Mouse (Mus musculus) hindbrain, embryonic 13.5 days (tissue): ENCODE measurements around the gene Gas6. TPM values are rescaled to one million over a fixed set of nuclear protein-coding genes. Genes with fewer than 3 reads are reported as not detected.

Experiments used
- ATAC-seq: fragments of 200-750 bp; cut with Nextera tagmentation; 2 replicates; pipeline ENCODE4 v1.8.0; 2017; ENCODE audit warnings: moderate TSS enrichment; ENCODE audit not compliant: low FRiP score
- H3K27ac ChIP-seq: fragments of 300-500 bp; sonication (generic); 2 replicates; pipeline ENCODE4 v1.5.1; 2015; ENCODE audit warnings: inconsistent platforms, mild to moderate bottlenecking, moderate library complexity
- H3K27me3 ChIP-seq: fragments of 300-500 bp; sonication (generic); 2 replicates; pipeline ENCODE4 v1.6.1; 2015; ENCODE audit warnings: mild to moderate bottlenecking, inconsistent platforms
- H3K36me3 ChIP-seq: fragments of 300-500 bp; sonication (generic); 2 replicates; pipeline ENCODE4 v1.6.1; 2015; ENCODE audit warnings: mild to moderate bottlenecking, inconsistent platforms
- H3K4me1 ChIP-seq: fragments of 300-500 bp; sonication (generic); replicated peaks from 2 replicates; pipeline ENCODE4 v1.6.1; 2015; ENCODE audit warnings: inconsistent platforms
- H3K4me2 ChIP-seq: fragments of 300-500 bp; sonication (generic); 2 replicates; pipeline ENCODE4 v1.6.1; 2015; ENCODE audit warnings: inconsistent platforms, mild to moderate bottlenecking, moderate library complexity
- H3K4me3 ChIP-seq: fragments of 300-500 bp; sonication (generic); 2 replicates; pipeline ENCODE4 v1.5.1; 2015; ENCODE audit warnings: mild to moderate bottlenecking, inconsistent platforms
- H3K9ac ChIP-seq: fragments of 300-500 bp; sonication (generic); 2 replicates; pipeline ENCODE4 v1.6.1; 2015; ENCODE audit warnings: mild to moderate bottlenecking, inconsistent platforms
- H3K9me3 ChIP-seq: fragments of 300-500 bp; sonication (generic); 2 replicates; pipeline ENCODE4 v1.6.1; 2016; ENCODE audit warnings: inconsistent platforms
- WGBS: fragments of 180-500 bp; shearing (Covaris S2); methylation state at CpG from one replicate; pipeline ENCODE4 v1.1.7; 2015; 5-methylcytosine and 5-hydroxymethylcytosine counted together
- polyA plus RNA-seq: library from polyadenylated mRNA; unstranded; fragments of >200 nt; fragmentation: Nextera tagmentation; extraction: Ambion mirVana; gene quantifications from 2 replicates; pipeline ENCODE4 v1.2.1, GENCODE M21; 2015

Gene Gas6
- polyA plus RNA-seq, 1 experiment from 2014 or later: 25.8 TPM

DNA sequence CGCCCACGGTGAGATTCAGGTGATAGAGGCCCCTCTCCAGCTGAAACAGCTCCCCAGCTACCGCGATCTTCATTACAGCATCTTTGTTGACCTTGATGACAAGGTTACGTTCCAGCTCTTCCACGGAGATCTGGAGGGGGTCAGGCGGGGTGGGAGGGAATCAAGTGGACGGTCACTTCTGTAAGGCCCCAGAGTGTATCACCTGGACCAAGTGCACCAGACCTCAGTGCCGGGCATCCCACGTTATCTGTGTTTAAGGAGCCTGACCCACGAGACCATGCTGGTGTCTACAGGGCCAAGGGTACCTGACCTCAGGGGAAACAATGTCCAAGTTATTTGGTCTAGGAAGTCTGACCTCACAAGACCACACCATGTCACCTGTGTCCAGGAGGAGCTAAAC is 22.8 kb downstream of the Gas6 start:
- Histone ChIP-seq H3K36me3 (peaks cover 16% of the 10 kb centered on the region; the same call in 1 of the 2 replicates), H3K27ac (no peak overlapping the region), H3K9me3 (no peaks in the 10 kb centered on the region), H3K4me2 (no peak overlapping the region), H3K9ac (no peak overlapping the region), H3K4me1 (no peaks in the 10 kb centered on the region), H3K4me3 (no peak overlapping the region), H3K27me3 (no peaks in the 10 kb centered on the region)
- ATAC-seq: no peak
- 93% methylated on average over 11 of the region's 11 CpGs for WGBS

DNA sequence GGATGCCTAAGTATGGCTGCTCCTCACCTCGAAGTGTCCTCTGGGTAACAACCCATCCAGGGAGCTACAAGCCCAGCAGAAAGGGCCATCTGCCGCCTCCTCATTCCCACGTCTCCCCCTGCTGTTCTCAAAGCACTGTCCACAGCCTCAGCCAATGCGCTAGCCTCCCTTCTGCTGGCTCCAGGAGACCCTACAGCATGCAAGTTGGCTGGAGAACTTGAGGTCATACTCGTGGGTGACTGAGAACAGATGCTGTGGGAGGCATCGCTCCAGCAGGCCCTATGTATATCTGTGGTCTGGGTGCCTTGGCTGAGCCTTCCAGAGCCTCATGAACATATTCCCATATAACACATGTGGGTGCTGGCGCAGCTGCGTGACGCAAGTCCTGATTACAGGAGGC is 25.6 kb downstream of the Gas6 start:
- H3K27ac ChIP-seq: no peak overlapping the region
- H3K4me2 ChIP-seq: no peak overlapping the region
- no peaks in the 10 kb centered on the region for H3K9me3 ChIP-seq
- H3K4me3 ChIP-seq: no peak overlapping the region
- WGBS: 78% methylated on average over 9 of the region's 9 CpGs
- H3K4me1 ChIP-seq: no peaks in the 10 kb centered on the region
- no peaks in the 10 kb centered on the region for H3K27me3 ChIP-seq
- ATAC-seq: no peak
- H3K36me3 ChIP-seq: peaks cover 6% of the 10 kb centered on the region; the same call in 1 of the 2 replicates
- H3K9ac ChIP-seq: no peak overlapping the region

DNA sequence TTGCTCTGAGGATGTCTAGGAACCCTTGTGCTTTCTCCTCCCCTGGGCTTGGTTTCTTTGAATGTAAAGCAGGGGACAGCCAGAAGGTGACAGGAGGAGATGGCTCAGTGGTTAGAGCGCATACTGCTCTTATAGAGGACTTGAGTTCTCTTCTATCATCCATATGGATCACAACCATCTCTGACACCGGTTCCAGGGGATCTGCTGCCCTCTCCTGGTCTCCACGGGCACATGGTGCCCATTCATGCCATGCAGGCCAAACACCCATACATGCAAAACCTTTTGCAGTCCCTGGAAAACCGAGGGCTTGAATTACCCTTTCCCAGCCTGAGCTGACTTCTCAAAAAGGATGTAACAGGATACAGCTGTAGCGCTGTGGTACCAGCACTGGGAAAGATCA is 27.3 kb downstream of the Gas6 start:
- no peaks in the 10 kb centered on the region for H3K27me3 ChIP-seq
- no peak for ATAC-seq
- H3K4me3 ChIP-seq: no peak overlapping the region
- no peak overlapping the region for H3K27ac ChIP-seq
- no peak overlapping the region for H3K4me2 ChIP-seq
- no peak overlapping the region for H3K9ac ChIP-seq
- H3K4me1 ChIP-seq: no peaks in the 10 kb centered on the region; the same call in 1 of the 2 replicates
- H3K36me3 ChIP-seq: peaks cover 6% of the 10 kb centered on the region; the same call in 1 of the 2 replicates
- WGBS: 76% methylated on average over 5 of the region's 5 CpGs
- H3K9me3 ChIP-seq: no peaks in the 10 kb centered on the region

DNA sequence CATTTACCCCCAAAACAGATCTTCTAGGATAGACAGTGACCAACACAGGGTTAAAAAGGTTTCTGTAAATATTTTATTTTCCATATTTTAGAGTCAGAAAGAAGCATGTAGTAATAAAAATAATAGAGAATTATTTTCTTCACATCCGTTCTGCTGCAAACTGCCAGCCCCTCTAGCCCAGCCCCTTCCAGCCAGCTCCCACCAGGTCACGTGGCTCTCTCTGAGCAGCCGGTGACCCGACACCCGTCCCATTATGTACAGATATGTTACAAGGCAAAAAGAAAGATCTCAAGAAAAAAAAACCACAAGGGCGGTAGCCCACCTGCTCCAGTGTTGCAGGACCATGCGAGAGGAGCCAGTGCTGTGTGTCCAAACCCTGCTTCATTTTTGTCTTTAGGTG is 29.0 kb downstream of the Gas6 start:
- H3K4me3 ChIP-seq: no peak overlapping the region
- WGBS: 61% methylated on average over 7 of the region's 7 CpGs
- peaks cover 6% of the 10 kb centered on the region; the same call in 1 of the 2 replicates for H3K36me3 ChIP-seq
- H3K27ac ChIP-seq: no peak overlapping the region
- H3K4me1 ChIP-seq: no peaks in the 10 kb centered on the region; the same call in 1 of the 2 replicates
- no peaks in the 10 kb centered on the region for H3K27me3 ChIP-seq
- ATAC-seq: no peak
- no peak overlapping the region for H3K4me2 ChIP-seq
- H3K9ac ChIP-seq: no peak overlapping the region
- H3K9me3 ChIP-seq: no peaks in the 10 kb centered on the region

DNA sequence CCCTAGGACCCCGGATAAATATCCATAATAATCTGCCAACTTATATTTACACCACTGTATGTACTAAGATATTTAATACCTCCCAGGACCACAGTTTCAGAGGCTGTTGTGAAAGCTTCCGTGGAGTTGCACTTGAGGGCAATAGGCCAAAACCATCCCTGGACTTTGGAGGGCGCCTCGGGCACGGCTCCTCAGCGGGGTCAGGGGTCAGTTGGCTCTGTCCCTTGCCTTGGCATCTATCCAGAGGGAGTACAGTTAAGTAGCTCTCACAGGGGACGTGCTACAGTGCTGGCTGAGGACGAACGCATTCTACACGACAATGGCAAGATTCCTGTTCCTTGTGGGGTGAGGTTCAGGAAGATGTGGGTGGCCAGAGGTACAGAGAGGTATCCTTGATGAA is 31.9 kb downstream of the Gas6 start:
- 79% methylated on average over 10 of the region's 10 CpGs for WGBS
- ATAC-seq: no peak

DNA sequence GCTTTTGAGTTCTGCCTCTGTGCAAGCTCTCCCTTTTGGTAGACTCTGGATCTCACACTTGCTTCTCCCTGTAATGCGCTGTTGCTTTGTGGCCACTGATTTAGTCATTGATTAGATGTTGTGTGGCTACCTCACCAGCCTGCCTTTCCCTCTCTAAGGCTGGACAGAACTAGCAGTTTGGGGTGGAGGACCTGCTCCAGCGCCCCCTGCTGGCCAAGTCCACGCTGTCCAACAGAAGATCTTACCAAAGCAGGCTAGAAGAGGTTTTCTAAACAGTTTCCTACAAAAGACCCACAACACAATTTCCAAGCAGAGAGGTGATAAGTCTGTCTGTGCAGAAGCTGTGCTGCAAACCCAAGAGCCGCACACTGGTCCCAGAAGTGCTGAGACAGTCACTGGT is 32.4 kb downstream of the Gas6 start:
- ATAC-seq: no peak
- Histone ChIP-seq H3K27me3 (no peaks in the 10 kb centered on the region), H3K36me3 (no peaks in the 10 kb centered on the region), H3K4me1 (no peaks in the 10 kb centered on the region; the same call in 1 of the 2 replicates), H3K9ac (no peak overlapping the region), H3K4me3 (no peak overlapping the region), H3K9me3 (no peaks in the 10 kb centered on the region), H3K27ac (no peak overlapping the region), H3K4me2 (no peak overlapping the region)
- WGBS: 40% methylated on average over 4 of the region's 4 CpGs

More for the DNA sequence above, 31.9 kb downstream of the Gas6 start:
- H3K27ac ChIP-seq: no peak overlapping the region
- H3K27me3 ChIP-seq: no peaks in the 10 kb centered on the region
- H3K36me3 ChIP-seq: no peaks in the 10 kb centered on the region; the same call in 1 of the 2 replicates
- no peak overlapping the region for H3K4me3 ChIP-seq
- H3K4me1 ChIP-seq: no peaks in the 10 kb centered on the region; the same call in 1 of the 2 replicates
- no peak overlapping the region for H3K4me2 ChIP-seq
- H3K9me3 ChIP-seq: no peaks in the 10 kb centered on the region
- H3K9ac ChIP-seq: no peak overlapping the region

DNA sequence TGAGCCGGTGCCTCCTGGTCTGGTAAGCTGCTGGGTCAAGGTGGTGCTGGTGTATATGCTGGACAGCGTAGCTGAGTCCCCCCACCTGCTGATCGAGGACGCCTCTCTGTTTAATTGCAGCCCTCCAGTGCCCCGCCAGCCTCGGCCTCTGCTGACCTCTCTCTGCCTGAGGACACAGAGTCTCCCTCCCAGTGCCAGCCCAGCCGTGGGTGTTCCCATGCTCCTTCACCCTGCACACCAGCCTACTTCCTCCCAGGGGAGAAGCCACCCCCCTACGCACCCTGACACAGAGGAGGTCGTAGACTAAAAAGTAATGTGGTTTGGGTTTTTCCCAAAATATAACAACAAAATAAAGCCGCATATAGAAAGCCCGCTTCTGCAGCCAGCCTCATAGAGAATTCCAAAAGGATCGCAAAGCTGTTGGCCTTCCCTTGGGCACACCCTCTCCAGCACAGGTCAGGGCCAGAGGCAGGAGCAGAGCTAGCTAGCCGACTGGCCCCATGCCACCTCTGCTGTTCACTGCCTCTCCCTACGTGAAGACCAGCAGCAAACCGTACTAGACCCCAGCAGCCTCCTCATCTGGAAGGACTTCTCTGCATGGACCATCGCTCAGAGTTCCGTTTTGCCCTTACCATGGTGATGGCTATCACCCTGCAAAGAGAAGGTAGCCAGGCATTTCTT is 33.1 kb downstream of the Gas6 start:
- Histone ChIP-seq H3K27ac (no peak overlapping the region), H3K36me3 (no peaks in the 10 kb centered on the region), H3K27me3 (no peaks in the 10 kb centered on the region), H3K4me1 (no peaks in the 10 kb centered on the region; the same call in 1 of the 2 replicates), H3K9ac (no peak overlapping the region), H3K9me3 (no peaks in the 10 kb centered on the region), H3K4me3 (no peak overlapping the region), H3K4me2 (no peak overlapping the region)
- ATAC-seq: no peak
- 84% methylated on average over 17 of the region's 17 CpGs for WGBS

DNA sequence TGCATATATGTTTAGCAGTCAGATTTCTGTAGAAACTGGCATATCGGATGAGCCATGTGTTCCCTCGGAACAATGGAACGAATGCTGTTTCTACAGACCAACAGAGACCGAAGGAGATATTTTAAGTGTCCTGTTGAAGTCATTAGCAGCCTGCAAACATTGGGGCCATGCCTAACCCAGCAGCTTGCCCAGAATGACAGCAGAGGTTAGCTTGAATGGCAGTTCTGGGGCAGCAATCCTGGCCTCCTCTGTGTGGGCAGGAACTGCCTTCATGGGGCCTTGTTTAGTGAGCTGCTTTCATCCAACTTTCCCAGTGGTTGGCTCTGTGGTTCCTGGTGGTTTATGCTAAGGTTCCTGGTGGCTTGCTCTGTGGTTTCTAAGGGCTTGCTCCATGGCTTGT is 34.9 kb downstream of the Gas6 start:
- no peaks in the 10 kb centered on the region for H3K9me3 ChIP-seq
- no peak for ATAC-seq
- H3K4me3 ChIP-seq: no peak overlapping the region
- no peaks in the 10 kb centered on the region for H3K27me3 ChIP-seq
- no peak overlapping the region for H3K9ac ChIP-seq
- peaks cover 8% of the 10 kb centered on the region for H3K4me1 ChIP-seq
- 92% methylated on average over 4 of the region's 4 CpGs for WGBS
- H3K4me2 ChIP-seq: no peak overlapping the region
- H3K36me3 ChIP-seq: no peaks in the 10 kb centered on the region
- no peak overlapping the region for H3K27ac ChIP-seq

DNA sequence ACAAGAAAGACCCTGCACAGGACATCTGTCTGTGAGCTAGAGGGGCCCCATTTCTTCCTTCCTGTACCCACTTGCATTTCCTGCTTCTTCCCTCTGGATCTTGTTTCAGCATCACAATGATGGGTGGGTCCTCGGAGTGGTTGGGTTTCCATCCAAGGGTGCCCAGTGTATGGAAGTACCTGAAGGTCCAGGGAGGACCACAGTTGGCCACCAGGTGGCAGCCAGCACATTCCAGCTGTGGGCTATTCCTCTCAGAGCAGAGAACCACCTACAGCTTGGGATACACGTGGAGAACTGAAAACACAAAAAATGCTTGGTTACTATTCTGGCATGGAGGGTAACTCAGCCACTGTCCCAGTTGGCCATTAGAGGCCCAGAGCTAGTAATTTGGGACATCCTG is 39.0 kb downstream of the Gas6 start:
- 42% methylated on average over 2 of the region's 2 CpGs for WGBS
- Histone ChIP-seq H3K9ac (no peak overlapping the region), H3K36me3 (no peaks in the 10 kb centered on the region), H3K9me3 (no peaks in the 10 kb centered on the region), H3K27ac (no peak overlapping the region), H3K27me3 (no peaks in the 10 kb centered on the region), H3K4me2 (no peak overlapping the region), H3K4me1 (peaks cover 15% of the 10 kb centered on the region), H3K4me3 (no peak overlapping the region)
- ATAC-seq: 0 out of 2 replicates have a peak, but pooled peaks have one; percentile 46

DNA sequence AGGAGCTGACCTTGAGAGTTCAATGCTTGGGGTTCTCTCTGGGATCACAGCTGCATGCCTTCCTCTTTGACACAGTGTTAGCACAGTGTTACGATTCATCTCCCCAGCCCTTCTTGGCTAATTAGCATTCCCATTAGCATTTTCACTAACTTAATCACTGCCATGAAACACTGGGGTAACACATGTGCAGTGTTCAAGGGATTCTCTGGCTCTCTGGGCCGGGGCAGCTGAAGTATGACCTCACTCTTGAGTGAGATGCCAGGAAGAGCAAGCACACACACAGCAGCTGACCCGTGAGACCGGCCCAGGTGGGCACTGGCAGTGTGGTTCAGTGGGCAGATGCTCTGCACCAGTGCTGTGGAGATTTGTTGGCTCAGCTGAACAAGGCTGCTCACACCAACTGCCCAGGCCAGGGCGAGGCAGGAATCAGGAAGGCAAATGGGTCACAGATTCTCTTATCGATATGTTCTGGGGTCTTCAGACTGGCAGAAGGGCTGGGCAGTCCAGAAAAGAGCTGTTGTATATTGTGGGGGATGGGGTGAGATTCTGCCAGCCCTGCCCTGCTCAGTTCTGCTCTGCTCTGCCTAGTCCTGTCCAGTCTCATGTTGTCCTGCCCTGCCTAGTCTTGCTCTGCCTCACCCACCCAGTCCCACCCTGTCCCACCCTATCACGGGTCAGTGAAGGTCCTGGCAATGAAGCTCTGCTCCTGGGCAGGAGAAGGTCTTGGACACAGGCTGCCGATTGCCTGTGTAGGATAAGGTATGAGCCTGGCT is 39.8 kb downstream of the Gas6 start:
- peak overlapping the region; percentile 49 for H3K27ac ChIP-seq
- H3K27me3 ChIP-seq: no peaks in the 10 kb centered on the region
- WGBS: 55% methylated on average over 8 of the region's 8 CpGs
- H3K36me3 ChIP-seq: no peaks in the 10 kb centered on the region
- H3K9ac ChIP-seq: 0 out of 2 replicates have a peak overlapping the region, but pooled peaks have one; percentile 9
- no peaks in the 10 kb centered on the region for H3K9me3 ChIP-seq
- H3K4me3 ChIP-seq: no peak overlapping the region
- peak; percentile 84 for ATAC-seq
- H3K4me2 ChIP-seq: no peak overlapping the region
- peaks cover 15% of the 10 kb centered on the region for H3K4me1 ChIP-seq

DNA sequence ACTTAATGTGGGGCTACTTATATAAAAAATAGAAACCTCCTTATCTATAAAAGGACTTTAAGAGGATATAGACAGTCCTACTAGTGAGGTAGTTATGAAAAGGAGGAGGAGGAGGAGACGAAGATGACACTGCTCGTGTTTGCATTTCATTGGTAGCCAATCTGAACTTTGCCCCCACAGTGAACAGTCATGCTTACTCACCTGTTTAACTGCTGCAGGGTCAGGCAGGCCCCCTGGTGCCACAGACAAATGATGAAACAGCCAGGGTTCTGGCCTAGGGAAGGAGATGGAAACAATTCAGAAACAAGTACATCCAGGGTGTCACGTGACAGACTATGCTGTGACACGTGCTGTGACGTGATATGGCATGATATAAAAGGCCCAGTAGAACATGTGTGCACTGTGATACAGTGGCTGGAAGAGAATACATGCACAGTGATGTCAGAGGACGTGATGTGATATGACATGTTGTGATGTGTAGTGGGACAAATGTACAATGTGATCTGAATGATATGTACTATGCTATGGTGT is 42.5 kb downstream of the Gas6 start:
- H3K4me3 ChIP-seq: no peak overlapping the region
- no peak for ATAC-seq
- H3K27me3 ChIP-seq: peaks cover 4% of the 10 kb centered on the region; the same call in 1 of the 2 replicates
- WGBS: 78% methylated on average over 6 of the region's 6 CpGs
- no peaks in the 10 kb centered on the region for H3K36me3 ChIP-seq
- no peak overlapping the region for H3K27ac ChIP-seq
- no peak overlapping the region for H3K9ac ChIP-seq
- H3K4me2 ChIP-seq: no peak overlapping the region
- peaks cover 15% of the 10 kb centered on the region for H3K4me1 ChIP-seq
- H3K9me3 ChIP-seq: no peaks in the 10 kb centered on the region

DNA sequence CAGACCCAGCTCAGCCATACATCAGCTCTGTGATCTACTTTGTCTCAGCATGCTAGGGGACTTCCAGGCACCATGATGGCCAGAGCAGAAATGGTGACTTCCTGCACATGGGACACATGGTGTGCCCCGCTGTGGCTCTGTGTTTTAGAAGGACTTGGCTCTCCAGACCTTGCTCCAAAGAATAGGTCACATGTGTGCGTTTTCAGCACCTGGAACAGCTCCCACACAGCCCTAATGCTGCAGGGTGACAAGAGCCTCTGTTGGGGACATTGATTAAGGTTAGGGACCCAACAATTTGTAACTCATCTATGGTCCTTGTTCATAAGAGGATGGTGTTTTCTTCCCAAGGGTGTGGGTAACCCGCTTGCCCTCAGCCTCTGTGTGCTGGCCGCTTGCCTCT is 46.1 kb downstream of the Gas6 start:
- Histone ChIP-seq H3K9ac (no peak overlapping the region), H3K4me3 (no peak overlapping the region), H3K27ac (no peak overlapping the region), H3K4me1 (no peaks in the 10 kb centered on the region), H3K4me2 (no peak overlapping the region), H3K36me3 (no peaks in the 10 kb centered on the region), H3K9me3 (no peaks in the 10 kb centered on the region), H3K27me3 (peaks cover 4% of the 10 kb centered on the region; the same call in 1 of the 2 replicates)
- ATAC-seq: no peak
- WGBS: 57% methylated on average over 4 of the region's 4 CpGs
